Mouse (Mus musculus) thymus, adult 2 months (tissue): ENCODE data around the gene Pptc7.

ENCODE experiments used
- CTCF ChIP-seq: fragments of 200-500 bp; IDR thresholded peaks from 2 replicates; pipeline ENCODE4 v1.5.1; 2012; ENCODE audit warnings: mild to moderate bottlenecking, control low read depth, low read length, moderate library complexity, borderline replicate concordance; ENCODE audit not compliant: control insufficient read depth, poor library complexity, insufficient read depth; ENCODE audit errors: extremely low read depth
- POLR2A ChIP-seq: fragments of 200-500 bp; IDR thresholded peaks from 2 replicates; pipeline ENCODE4 v1.6.1; 2012; ENCODE audit warnings: mild to moderate bottlenecking, low read length, control low read depth, moderate library complexity; ENCODE audit not compliant: control insufficient read depth, poor library complexity, insufficient read depth; ENCODE audit errors: extremely low read depth

DNA sequence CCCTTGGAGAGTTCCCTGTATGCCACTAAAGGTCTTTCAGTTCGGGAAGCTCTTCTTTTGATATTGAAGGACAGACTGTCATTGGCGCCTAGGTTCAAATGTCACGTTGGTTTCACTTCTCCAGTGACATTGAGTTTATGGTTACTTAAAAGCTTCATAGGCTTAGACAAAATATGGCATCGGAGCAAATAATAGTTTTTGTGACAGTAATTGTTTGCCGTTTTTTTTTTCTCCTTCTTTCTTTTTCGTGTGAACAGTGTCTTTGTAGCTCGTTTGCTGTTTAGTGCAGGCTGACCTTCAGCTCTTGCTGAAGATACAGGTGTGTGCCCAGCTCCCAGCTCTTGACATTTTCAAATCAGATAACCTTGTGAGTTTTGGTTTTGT lies 1.6 kb downstream of the Pptc7 start:
- TF ChIP-seq CTCF = no peak
- TF ChIP-seq POLR2A = no peak
